Mouse (Mus musculus): ENCODE data around the gene Ltbp1.

- no peak for TF ChIP-seq CTCF (IDR thresholded peaks at IDR 0.05)
- no peak for TF ChIP-seq POLR2A (IDR thresholded peaks at IDR 0.05; ENCODE audit: insufficient read depth, low read depth, low read length)
- TF ChIP-seq EP300 (IDR thresholded peaks at IDR 0.05; ENCODE audit: insufficient read depth, low read depth, low read length) = no peak
Measured at GRCm38 (mm10) chr17:75120071-75120470, 114.7 kb downstream of the Ltbp1 start.
